Mouse (Mus musculus): ENCODE measurements at regions not wholly inside any gene's neighbourhood (a gene's known extent, or its start where the extent isn't known, plus 50 kb on each side); places are given as distances from the start of the nearest gene placed in this dataset.

- TF ChIP-seq CTCF (IDR thresholded peaks at IDR 0.05; ENCODE audit: low read depth) (no peak), EP300 (optimal IDR thresholded peaks at IDR 0.05) (no peak)
These were observed 104.2 kb downstream of the Tle3 start for GRCm38 (mm10) chr9:61476351-61476750.

All from stomach, postnatal 0 days (tissue).